Mouse (Mus musculus) limb, embryonic 10.5 days (tissue): ENCODE data around the gene Urgcp. TPM values are rescaled to one million over a fixed set of nuclear protein-coding genes. Genes with fewer than 3 reads are reported as not detected.
A peak's percentile ranks its signal among the peaks of the same experiment; 100 is the strongest.

Source experiments
- DNase-seq: peaks from one replicate; pipeline ENCODE4 v3.0.0-alpha.2; 2017; ENCODE audit warnings: low spot score
- H3K27ac ChIP-seq: fragments of 300-500 bp; sonication (generic); 2 replicates; pipeline ENCODE4 v1.5.1; 2016; ENCODE audit warnings: mild to moderate bottlenecking
- H3K27me3 ChIP-seq: fragments of 300-500 bp; sonication (generic); 2 replicates; pipeline ENCODE4 v1.6.1; 2016; ENCODE audit warnings: low read depth, mild to moderate bottlenecking; ENCODE audit not compliant: poor library complexity, severe bottlenecking
- H3K36me3 ChIP-seq: fragments of 300-500 bp; sonication (generic); 2 replicates; pipeline ENCODE4 v1.6.1; 2016; ENCODE audit warnings: mild to moderate bottlenecking, moderate library complexity
- H3K4me1 ChIP-seq: fragments of 300-500 bp; sonication (generic); 2 replicates; pipeline ENCODE4 v1.6.1; 2016
- H3K4me3 ChIP-seq: fragments of 300-500 bp; sonication (generic); 2 replicates; pipeline ENCODE4 v1.5.1; 2016; ENCODE audit warnings: mild to moderate bottlenecking, moderate library complexity
- H3K9me3 ChIP-seq: fragments of 300-500 bp; sonication (generic); replicated peaks from 2 replicates; pipeline ENCODE4 v1.6.1; 2016; ENCODE audit warnings: mild to moderate bottlenecking
- WGBS: fragments of 180-500 bp; shearing (Covaris S2); methylation state at CpG from one replicate; pipeline ENCODE4 v1.1.7; 2016; 5-methylcytosine and 5-hydroxymethylcytosine counted together
- polyA plus RNA-seq: library from polyadenylated mRNA; unstranded; fragments of >200 nt; fragmentation: Nextera tagmentation; extraction: Ambion mirVana; gene quantifications from 2 replicates; pipeline ENCODE4 v1.2.1, GENCODE M21; 2016

The Urgcp gene
- polyA plus RNA-seq, 1 experiment from 2014 or later, result 20.3 TPM

DNA sequence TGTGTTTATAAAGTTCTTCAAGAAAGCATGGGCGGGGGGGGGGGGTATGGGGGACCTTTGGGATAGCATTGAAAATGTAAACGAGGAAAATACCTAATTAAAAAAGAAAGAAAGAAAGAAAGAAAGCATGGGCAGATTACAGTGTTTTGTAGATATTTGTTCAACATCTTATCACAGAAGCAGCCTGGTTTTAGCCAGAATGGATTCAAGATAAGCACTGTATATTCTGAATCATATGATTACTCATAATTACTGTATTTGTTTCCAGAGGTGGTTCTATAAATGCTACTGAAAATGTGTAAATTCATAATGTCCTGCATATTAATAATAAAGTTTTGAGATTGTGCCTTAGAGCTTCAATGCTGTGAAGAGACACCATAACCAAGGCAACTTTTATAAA is 60.9 kb downstream of the Urgcp start:
- Histone ChIP-seq H3K4me3 (no peak overlapping the region), H3K27ac (no peak overlapping the region), H3K9me3 (no peaks in the 10 kb centered on the region), H3K36me3 (peaks cover 31% of the 10 kb centered on the region), H3K27me3 (no peaks in the 10 kb centered on the region), H3K4me1 (peaks cover 6% of the 10 kb centered on the region)
- DNase-seq, result no peak
- 85% methylated on average over 2 of the region's 2 CpGs for WGBS

DNA sequence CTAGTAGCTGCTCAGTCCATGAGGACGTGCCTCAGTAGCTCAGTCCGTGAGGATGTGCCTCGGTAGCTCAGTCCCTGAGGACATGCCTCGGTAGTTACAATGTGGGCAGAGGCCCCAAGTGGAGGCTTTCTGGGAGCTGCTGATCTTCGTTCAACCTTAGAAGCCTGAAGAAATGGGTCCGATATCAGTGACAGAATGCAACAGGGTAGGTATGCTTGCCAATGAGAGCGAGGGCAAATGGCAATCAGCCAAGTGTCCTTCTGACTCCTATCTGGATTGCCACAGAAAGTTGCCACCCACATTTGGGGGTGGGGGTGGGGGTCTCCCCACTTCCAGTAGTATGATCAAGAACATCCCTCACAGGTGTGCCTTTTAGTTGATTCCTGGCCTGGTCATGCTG is 61.4 kb downstream of the Urgcp start:
- Histone ChIP-seq H3K36me3 (peaks cover 29% of the 10 kb centered on the region), H3K9me3 (no peaks in the 10 kb centered on the region), H3K27ac (no peak overlapping the region), H3K4me3 (no peak overlapping the region), H3K4me1 (peaks cover 1% of the 10 kb centered on the region), H3K27me3 (no peaks in the 10 kb centered on the region)
- WGBS, result 93% methylated on average over 7 of the region's 7 CpGs
- DNase-seq, result no peak

DNA sequence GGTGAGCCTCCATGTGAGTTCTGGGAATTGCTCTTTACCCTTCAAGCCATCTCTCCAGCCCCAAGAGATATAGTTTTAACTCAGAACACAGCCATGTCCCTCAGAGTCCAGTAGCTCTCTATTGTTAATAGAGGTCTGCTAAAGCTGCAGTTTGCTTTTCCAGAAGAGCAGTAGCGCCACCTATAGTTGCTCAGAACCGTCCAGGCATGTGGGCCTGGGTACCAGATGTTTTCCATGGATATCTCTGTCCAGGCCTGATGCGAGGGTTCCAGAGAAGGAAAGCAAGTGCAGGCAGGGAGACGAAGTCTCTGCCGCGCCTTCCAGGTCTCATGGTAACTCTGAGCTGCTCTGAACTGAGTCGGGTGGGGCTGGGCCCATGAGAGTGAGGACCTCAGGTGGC is 70.4 kb downstream of the Urgcp start:
- peaks cover 16% of the 10 kb centered on the region; the same call in 1 of the 2 replicates for H3K4me1 ChIP-seq
- no peak overlapping the region for H3K4me3 ChIP-seq
- H3K36me3 ChIP-seq, result no peaks in the 10 kb centered on the region
- H3K9me3 ChIP-seq, result no peaks in the 10 kb centered on the region
- H3K27me3 ChIP-seq, result no peaks in the 10 kb centered on the region
- peak overlapping the region; percentile 14; the same call in 1 of the 2 replicates for H3K27ac ChIP-seq
- WGBS, result 25% methylated on average over 7 of the region's 7 CpGs
- DNase-seq, result peak; percentile 59

DNA sequence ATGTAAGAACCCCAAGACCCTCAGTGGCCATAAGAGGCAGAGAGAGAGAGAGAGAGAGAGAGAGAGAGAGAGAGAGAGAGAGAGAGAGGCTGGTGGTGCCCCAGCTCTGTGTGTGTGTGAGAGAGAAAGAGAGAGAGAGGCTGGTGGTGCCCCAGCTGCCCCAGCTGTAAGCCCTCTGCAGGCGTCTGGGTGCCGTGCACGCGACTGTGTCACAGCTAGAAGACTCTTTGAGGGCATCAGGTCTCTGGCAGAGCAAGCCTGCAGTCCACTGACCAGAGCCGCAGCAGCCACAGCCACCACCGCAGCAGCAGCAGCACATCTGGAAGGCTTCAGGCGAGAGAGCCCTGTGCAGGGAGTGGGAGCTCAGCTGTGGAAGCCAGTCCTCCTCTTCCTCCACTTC is 77.9 kb downstream of the Urgcp start:
- Histone ChIP-seq H3K27ac (peak overlapping the region; percentile 20; the same call in 1 of the 2 replicates), H3K27me3 (no peaks in the 10 kb centered on the region; the same call in 1 of the 2 replicates), H3K9me3 (no peaks in the 10 kb centered on the region), H3K4me3 (no peak overlapping the region), H3K4me1 (peaks cover 31% of the 10 kb centered on the region), H3K36me3 (no peaks in the 10 kb centered on the region)
- WGBS, result 31% methylated on average over 7 of the region's 7 CpGs
- DNase-seq, result peak; percentile 43

DNA sequence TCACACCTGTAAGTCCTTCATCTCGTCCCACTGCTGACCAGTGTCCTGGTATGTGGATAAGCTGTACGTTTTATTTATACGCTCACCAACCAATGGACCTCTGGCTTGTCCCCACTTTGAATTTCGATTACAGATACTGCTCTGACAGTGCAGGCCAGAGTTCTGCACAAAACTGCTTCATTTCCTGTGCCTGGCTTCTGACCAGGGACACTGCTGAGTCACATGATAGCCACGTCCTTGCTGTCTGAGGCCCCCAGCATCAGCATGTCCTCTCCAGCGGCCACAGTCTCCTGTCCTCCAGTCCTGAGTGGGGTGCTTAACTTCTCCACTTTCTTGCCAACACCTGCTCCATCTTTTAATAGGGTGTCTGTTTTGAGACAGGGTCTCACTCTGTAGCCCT is 79.6 kb downstream of the Urgcp start:
- Histone ChIP-seq H3K9me3 (no peaks in the 10 kb centered on the region), H3K27me3 (no peaks in the 10 kb centered on the region; the same call in 1 of the 2 replicates), H3K27ac (no peak overlapping the region), H3K4me3 (no peak overlapping the region), H3K36me3 (no peaks in the 10 kb centered on the region), H3K4me1 (peaks cover 16% of the 10 kb centered on the region)
- 78% methylated on average over 6 of the region's 6 CpGs for WGBS
- no peak for DNase-seq

Other genes with a start within 250 kb of the Urgcp start
- gene Xbp1, start 241.7 kb downstream of the Urgcp start, polyA plus RNA-seq, result 128 and 137 TPM in 2 replicates
- 31.8 and 38.7 TPM in 2 replicates for gene Ccdc117, start 220.2 kb downstream of the Urgcp start, polyA plus RNA-seq
- gene Ankrd36, start 192.7 kb downstream of the Urgcp start, polyA plus RNA-seq, result not detected in 2 replicates
- 155 and 158 TPM in 2 replicates for gene Mrps24, start 46.7 kb downstream of the Urgcp start, polyA plus RNA-seq
- gene Dbnl, start 26.1 kb upstream of the Urgcp start, polyA plus RNA-seq, result 125 and 131 TPM in 2 replicates
- 4.1 and 9.6 TPM in 2 replicates for gene Pgam2, start 41.4 kb upstream of the Urgcp start, polyA plus RNA-seq
- 7.1 and 10.3 TPM in 2 replicates for gene Polm, start 75.6 kb upstream of the Urgcp start, polyA plus RNA-seq
- 8.2 TPM in 2 replicates for gene Aebp1, start 99.6 kb upstream of the Urgcp start, polyA plus RNA-seq
- 165 and 175 TPM in 2 replicates for gene Pold2, start 115.9 kb upstream of the Urgcp start, polyA plus RNA-seq
- 6.8 and 8.0 TPM in 2 replicates for gene Myl7, start 136.4 kb upstream of the Urgcp start, polyA plus RNA-seq
- 0.55 and 1.3 TPM in 2 replicates for gene Gck, start 187.7 kb upstream of the Urgcp start, polyA plus RNA-seq
- 55.5 and 65.5 TPM in 2 replicates for gene Ykt6, start 193.3 kb upstream of the Urgcp start, polyA plus RNA-seq